Mouse (Mus musculus) layer of hippocampus, postnatal 36 days (tissue): ENCODE measurements at regions not wholly inside any gene's neighbourhood (a gene's known extent, or its start where the extent isn't known, plus 50 kb on each side); places are given as distances from the start of the nearest gene placed in this dataset.

ENCODE experiments used
- DNase-seq, 2 experiments: peaks; one replicate each; pipeline ENCODE4 v3.0.0; 2022

DNA sequence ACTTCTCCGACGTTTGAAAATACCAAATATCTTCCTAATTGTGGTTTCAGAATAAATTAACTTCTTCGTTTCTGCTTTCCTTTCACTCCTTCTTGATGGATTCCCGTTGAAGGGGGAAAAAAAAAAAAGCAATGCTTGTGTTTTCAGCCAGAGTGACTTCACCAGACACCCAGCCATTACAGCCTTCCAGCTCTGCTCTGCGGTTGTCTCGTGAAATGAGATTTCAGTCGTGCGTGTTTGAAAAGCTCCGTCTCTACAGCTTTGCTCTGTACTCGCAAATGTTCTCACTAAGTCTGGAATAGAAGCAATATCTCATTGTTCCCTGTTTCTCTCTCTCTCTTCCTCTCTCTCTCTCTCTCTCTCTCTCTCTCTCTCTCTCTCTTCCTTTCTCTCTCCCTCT is 509.6 kb upstream of the Kif2a start:
- no peak for DNase-seq

- DNase-seq: no peak
Measured at GRCm38 (mm10) chr13:107531026-107531425, 509.1 kb upstream of the Kif2a start.

DNA sequence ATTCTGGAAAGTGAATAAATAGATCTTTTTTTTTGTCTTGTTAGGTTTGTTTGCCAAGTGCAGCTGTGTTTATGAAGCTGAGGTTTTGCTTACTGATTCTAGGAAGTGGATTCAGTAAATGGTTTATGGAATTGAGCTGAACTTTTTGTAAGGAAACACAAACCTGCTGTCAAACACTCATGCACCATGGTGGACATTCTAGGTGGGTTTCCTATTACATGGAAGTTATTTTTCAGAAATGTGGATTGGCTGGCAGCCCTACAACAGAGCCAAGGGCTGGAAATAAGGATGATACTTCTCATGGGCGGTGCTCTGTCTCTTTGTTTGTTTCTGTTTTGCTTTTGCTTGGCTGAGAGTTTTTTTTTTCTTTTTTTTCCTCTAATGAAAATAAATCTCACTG is 508.5 kb upstream of the Kif2a start:
- no peak for DNase-seq

DNA sequence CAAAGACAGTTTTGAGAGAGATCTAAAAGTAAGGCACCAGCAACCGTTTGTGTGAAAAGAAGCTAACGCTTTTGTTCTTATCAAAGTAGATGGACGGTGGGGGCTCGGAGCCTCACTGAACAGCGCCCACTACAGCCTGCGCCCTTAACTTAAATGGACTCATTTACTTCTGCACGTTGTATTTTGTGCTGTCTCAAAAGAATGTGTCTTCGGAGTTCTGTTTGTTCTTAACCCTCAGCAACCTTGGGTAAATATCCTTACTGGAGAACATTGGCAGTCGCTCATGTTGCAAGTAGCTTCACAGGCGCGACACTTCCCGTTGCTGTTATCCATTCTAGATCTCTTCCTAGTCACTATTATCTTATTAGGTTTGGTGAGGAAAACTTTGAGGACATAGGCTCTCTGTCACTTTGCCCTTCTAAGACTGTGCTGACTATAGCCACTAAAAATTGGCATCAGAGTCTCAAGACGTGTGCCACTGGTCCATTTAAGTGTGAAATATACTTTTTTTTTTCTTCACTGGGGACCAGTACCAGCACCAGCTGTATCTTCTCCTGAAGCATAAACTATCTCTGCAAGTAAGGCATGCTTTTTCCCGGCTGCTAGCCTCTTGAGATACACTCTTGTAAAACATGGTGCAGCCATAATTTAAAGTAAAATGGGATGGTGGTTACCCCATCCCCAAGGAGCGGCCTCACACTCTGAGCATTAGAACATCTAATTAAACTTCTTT is 507.0 kb upstream of the Kif2a start:
- DNase-seq: no peak

DNA sequence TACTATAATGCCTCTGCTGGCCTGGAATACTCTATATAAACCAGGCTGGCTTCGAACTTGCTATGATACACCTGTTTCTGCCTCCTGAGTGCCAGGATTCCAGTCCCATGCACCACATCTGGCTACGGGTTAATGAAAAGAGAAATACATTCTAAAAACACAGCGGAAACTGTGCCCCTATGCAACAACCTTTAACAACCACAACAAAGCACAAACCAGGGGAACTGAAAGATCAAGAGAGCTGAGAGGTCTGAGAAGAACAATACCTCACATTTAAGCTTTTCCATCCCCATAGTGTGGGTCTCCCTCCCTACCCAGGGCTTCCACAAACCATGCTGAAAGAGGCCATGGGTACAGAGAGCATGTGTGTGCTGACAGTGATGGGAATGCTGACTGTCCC is 501.0 kb upstream of the Kif2a start:
- DNase-seq: no peak

DNA sequence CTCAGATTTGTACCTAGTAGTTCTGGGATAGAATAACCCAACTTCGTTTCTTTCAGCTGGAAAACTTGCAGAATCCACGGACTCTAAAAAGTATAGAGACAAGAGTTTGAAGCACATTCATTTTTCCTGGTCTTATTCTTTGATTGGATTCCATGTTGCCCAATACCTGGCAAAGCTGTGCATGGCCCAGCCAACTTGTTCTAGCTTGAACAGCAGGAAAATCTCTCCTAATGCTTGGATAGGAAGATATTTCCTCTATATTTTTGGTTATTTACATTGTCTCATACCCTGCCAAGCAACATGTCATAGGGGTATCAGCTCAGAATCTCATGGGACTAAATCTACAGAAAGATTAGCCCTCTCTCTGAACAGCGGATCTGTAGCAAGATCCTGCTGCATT is 492.3 kb upstream of the Kif2a start:
- DNase-seq: no peak

DNA sequence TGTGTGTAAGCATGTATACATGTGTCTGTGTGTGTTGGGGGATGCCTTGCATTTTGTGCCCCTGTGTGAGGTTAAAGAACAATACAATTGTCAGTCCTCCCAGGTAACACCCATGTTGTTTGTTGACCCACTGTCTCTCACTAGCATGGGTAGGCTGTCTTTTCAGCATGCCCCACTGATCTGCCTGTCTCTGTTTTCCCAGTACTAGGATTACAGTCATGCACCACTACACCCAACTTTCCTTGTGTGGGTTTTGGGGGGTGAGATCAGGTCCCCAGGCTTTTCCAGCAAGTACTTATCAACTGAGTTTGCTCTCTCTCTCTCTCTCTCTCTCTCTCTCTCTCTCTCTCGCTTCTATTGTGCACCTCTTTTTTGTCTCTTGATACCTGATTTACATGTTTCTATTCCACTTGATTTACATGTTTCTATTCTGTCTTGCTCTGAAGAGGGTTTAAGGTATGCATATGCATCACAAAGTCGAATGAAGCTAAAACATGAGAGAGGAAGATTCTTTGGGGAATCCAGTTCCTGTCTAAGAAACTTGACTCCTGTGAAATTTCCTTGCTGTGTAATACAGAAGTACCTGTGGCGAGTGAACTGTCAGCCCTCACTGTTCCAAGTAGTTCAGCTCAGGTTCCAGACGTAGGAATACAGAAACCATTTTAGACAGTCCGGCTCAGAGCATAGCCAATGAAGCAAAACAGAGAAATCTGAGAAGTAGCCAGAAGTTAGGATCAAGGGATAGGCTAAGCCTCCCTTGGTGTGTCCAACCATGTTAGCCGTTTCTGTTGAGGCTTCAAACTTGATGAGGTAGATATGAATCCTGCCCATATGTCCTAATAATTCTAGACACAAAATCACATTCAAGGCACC is 491.6 kb upstream of the Kif2a start:
- no peak for DNase-seq

- DNase-seq: no peak
Measured at GRCm38 (mm10) chr13:107507336-107507735, 485.4 kb upstream of the Kif2a start.

DNA sequence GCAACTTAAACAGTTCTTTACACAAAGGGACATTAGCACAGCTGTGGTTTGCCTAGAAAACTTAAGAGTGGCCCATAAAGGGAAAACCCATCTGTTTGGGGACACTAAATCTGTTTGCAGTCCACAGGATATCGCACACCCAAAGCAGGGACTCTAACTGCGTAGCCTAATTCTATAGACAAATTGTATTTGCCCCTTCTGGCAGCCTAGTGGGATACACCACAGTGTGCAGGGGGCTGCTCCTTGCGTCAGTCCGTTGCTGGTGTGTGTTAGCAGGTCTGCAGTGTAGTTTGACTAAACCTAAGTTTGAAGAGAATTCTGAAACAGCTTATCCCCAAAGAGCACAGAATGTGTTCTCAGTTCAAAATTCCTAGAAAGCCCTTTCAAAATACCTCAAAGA is 484.9 kb upstream of the Kif2a start:
- no peak for DNase-seq

- no peak for DNase-seq
Measured at GRCm38 (mm10) chr13:107505318-107505717, 483.4 kb upstream of the Kif2a start.

DNA sequence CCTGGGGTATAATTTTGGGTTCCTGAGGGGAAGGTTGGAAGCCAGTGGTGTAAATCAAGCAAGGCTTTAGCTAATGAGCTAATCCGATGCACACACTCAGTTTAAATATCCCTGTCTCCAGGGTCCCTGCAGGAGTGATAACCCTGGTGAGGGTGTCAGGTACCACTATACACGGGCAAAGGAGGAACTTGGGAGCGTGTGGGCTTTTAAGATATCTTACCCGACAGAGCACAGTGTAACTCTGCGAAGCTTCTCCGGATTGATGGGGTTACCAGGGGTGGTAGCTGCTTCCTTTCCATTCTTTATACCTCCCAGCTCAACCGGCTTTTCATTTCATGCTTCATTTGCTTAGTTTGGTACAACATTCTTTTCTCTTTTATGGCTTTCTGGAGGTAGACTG is 480.3 kb upstream of the Kif2a start:
- DNase-seq: no peak

DNA sequence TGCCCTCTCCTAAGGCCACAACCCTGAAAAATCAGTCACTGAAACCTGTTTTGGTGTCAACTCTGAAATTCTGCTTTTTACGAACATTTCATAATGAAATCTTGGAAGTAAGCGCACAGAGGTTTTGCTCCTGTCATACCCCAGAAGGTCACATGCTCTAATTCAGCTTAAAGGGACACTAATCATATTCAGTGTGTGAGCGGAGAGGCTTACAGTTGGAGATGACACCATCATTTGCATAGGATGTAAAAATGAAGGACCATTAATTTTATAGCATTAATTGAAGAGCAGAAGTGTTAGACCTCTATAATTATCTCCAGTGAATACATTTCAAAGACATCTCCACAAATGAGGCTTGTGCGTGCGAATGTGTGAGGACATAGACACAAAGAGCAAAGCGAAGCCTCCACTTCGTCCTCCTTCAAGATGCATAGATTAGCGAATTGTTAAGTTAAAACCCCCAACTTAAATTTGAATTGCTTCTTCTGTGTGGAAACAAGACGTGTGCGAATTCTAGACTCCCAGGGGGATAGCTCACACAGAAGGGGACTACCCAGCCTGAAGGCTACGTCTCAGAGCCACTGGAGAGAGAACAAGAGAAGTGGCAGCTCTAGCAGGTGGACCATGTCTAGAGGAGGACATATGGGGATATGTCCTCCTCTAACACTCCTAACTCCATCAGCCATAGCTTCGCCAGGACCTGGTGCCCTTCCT is 479.0 kb upstream of the Kif2a start:
- no peak for DNase-seq

DNA sequence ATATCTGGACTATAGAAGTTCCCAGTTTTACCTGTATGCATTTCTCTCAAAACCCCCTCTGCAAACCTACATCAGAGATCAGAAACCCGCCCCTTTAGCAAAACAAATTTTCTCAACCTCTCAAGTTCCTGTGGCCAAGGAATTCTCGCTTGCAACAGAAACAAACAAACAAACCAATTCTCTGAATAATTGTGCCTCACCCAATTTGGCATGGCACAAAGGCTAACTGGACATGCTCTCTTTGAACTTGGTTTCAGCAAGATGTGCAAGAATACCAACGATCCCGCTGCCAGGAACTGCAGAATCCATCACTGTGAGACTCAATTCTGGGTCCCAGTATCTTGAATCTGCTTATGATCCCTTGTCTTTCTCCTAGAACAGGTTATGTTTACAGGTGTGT is 477.4 kb upstream of the Kif2a start:
- no peak for DNase-seq

DNA sequence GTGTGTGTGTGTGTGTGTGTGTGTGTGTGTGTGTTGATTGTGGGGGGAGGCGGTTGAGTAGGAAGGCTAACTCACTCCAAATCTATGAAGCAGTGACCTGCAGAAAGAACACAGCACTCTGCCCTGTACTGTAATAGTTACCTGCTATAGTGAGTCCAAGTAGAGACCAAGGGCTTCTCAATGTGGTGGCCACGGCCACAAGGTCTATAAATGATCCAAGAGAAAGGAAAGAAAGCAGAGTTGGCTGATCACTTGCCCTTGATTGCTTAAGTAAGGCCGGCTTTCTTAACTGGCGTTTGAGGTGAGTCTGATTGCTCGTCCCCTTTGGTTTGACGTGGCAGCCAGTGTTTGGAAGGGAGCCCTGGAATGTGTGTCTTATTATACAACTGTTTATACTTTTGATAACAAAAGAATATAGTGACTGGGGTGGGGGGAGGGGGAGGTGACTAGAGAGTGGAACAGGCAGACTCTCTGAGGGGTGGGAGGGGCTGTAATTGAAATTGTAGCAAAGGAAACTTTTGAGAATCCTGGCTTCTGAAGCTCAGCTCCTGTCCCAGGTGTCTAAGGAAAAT is 473.3 kb upstream of the Kif2a start:
- no peak for DNase-seq

DNA sequence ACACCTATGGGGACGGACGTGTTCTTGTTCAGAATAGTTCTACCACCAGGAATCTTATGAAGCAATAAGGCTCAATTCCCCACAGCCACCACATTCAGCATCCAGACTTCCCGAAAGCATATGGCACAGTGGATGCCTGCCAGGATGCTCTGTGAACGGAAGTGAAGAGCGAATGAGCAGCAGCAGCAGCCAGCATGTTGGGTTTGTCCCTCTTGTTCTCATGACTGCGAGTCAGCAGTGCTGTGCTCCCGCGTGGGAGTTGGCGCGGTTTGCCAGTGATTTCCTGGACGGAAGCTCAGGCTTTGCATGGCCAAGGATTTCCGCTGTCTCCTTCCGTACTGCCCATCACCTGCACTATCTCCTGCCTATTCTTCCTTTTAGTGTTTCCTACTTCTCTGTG is 471.8 kb upstream of the Kif2a start:
- peak; percentile 78 to 81 for DNase-seq

GRCm38 (mm10) chr13:107492448-107492847 is 470.5 kb upstream of the Kif2a start:
- no peak for DNase-seq

DNA sequence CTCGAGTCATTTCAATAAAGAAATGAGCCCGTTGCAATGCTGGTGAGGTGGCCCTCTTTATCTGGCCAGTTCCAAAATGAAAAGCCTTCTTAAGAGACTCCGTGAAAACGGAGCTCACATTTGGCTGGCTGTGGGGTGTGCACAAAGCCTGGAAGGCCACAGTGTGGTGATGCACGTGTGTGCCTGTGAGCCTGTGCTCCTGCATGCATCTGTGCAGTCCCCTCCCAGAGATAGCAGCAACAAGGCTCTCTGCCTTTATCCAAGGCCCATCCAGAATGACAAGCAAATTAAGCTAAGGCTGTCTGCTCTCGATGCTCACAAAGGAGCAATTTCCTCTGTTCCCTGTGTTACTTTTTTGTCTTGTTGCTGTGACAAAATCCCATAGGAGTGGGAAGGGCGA is 469.5 kb upstream of the Kif2a start:
- DNase-seq: no peak

GRCm38 (mm10) chr13:107485400-107486017 is 463.6 kb upstream of the Kif2a start:
- no peak for DNase-seq

DNA sequence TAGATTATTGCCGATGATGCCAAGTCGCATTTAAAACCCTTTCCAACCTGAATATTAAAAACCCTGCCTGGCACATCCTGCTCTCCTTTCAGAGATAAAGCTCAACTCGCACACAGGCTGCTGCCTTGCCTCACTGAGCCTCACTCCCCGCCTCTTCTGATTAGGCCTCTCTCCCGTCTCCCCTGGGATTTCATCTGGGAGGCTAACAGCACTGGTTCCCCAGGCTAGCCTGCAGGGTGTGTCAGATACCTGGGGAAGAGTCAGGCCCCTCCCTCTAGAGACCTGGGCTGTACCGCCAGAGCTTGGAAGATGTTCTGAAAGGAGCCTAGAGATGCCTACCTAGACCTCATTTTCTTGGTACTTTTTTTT is 462.7 kb upstream of the Kif2a start:
- no peak for DNase-seq

- DNase-seq: no peak
Measured at GRCm38 (mm10) chr13:107483967-107484629, 462.2 kb upstream of the Kif2a start.

DNA sequence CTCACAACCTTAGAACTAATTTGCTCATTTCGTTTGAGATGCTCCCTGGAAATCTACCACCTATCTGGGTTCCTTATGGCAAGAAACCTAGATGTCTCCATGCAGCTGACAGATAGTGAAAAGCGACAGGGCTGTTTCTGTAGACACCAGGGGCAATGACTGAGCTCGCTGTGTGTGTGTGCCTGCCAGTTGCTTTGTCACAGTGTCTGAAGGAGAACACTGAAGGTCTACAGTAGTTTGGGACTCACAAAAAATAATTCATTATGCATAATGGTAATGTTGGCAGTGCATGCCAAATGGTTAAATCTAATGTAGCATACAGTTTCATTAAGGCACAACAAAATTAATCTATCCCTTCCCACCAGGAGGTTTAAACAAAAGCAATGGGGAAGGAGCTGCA is 453.2 kb upstream of the Kif2a start:
- DNase-seq: no peak
